Mouse (Mus musculus): ENCODE results near the gene Ect2l.

DNA sequence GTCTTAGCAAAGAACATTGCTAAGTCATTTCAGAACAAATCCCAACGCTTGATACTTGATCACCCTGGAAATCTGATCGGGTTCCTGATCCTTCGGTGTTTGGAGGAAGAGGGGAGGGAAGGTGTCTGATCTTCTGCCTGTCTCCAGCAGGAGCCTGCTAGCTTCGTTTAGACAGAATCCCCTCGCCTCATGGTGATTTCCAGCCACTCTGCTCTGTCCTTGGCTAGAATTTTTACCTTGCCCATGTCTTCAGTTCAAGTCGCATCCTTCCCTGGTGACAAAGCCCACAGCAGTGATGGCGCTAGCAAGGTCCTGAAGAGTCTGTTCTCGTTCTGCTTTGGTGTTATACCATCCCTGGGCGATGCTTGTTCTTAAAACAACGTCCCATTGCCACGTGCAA is 16.5 kb downstream of the Ect2l start:
- no peak for TF ChIP-seq POLR2A (IDR thresholded peaks at IDR 0.05; ENCODE audit: borderline replicate concordance, extremely low read depth, low read depth, low read length)
- no peak for TF ChIP-seq CTCF (IDR thresholded peaks at IDR 0.05; ENCODE audit: insufficient read depth, low read length)

Data from lung, adult 2 months (tissue).